Mouse (Mus musculus) E14TG2a.4 (cell line): ENCODE data around the gene Olfr624.
"Not testable (repeated sequence)": the region's sequence is repeated elsewhere in the genome, so short reads cannot be mapped to it uniquely, and the experiment has no call there.

Experiments used
- H3K27me3 ChIP-seq: 2 replicates; pipeline ENCODE4 v1.6.1; 2014; ENCODE audit warnings: low read length, control low read depth; ENCODE audit not compliant: insufficient read depth
- H3K36me3 ChIP-seq: 2 replicates; pipeline ENCODE4 v1.6.1; 2014; ENCODE audit warnings: low read length, control low read depth; ENCODE audit not compliant: insufficient read depth
- H3K4me1 ChIP-seq: replicated peaks from 2 replicates; pipeline ENCODE4 v1.6.1; 2014; ENCODE audit warnings: low read depth, low read length, control low read depth
- H3K4me3 ChIP-seq: replicated peaks from 2 replicates; pipeline ENCODE4 v1.5.1; 2014; ENCODE audit warnings: mild to moderate bottlenecking, low read length
- H3K9me3 ChIP-seq: 2 replicates; pipeline ENCODE4 v1.6.1; 2014; ENCODE audit warnings: low read length, control low read depth
- CTCF ChIP-seq: conservative IDR thresholded peaks from 2 replicates; pipeline ENCODE4 v1.5.1; 2014; ENCODE audit warnings: low read length
- NANOG ChIP-seq: IDR thresholded peaks from 2 replicates; pipeline ENCODE4 v1.6.1; 2014; ENCODE audit warnings: borderline replicate concordance, low read length, mixed read lengths
- POU5F1 ChIP-seq: IDR thresholded peaks from 2 replicates; pipeline ENCODE4 v1.6.1; 2014; ENCODE audit warnings: low read length, borderline replicate concordance

The Olfr624 gene

GRCm38 (mm10) chr7:103671091-103671490 lies at the start of gene Olfr624:
Gene Olfr624 (minus strand): TSS chr7:103671191.
- Histone ChIP-seq H3K9me3 (0 out of 2 replicates have a peak, but pooled peaks cover under 1% of the 10 kb centered on the region), H3K4me3 (no peak within 1 kb of the TSS), H3K36me3 (no peaks in the 10 kb centered on the region), H3K27me3 (no peaks in the 10 kb centered on the region), H3K4me1 (no peaks in the 10 kb centered on the region)
- TF ChIP-seq CTCF (no peak), NANOG (no peak), POU5F1 (no peak)

DNA sequence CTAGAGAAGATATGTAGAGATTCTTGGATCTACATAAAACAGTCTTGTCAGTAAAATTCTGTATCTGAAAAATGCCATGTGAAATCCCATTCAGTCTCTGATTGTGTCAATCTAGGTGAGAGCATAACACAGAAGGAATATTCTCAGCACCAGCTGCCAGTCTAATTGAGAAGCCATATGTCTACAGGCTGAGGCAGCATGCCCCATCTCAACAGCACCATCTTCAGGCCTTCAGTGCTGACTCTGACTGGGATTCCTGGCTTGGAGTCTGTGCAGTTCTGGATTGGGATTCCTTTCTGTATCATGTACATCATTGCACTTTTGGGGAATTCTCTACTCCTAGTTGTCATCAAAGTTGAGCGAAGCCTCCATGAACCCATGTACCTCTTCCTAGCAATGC lies 45.4 kb upstream of the Olfr624 start:
- H3K4me1 ChIP-seq, H3K4me3 ChIP-seq, H3K9me3 ChIP-seq: not testable (repeated sequence)

GRCm38 (mm10) chr7:103714371-103714770 lies 43.4 kb upstream of the Olfr624 start, which contains the start of gene Olfr243:
Gene Olfr243 (plus strand): TSS chr7:103714671.
- Histone ChIP-seq H3K27me3 (no peaks in the 10 kb centered on the region), H3K4me1 (no peaks in the 10 kb centered on the region), H3K4me3 (no peak within 1 kb of the TSS), H3K36me3 (no peaks in the 10 kb centered on the region), H3K9me3 (no peaks in the 10 kb centered on the region)
- TF ChIP-seq CTCF (no peak), POU5F1 (no peak), NANOG (no peak)

More for the DNA sequence above, 45.4 kb upstream of the Olfr624 start:
- not testable (repeated sequence) for H3K27me3 ChIP-seq, H3K36me3 ChIP-seq

- H3K9me3 ChIP-seq, result no peaks in the 10 kb centered on the region
- no peaks in the 10 kb centered on the region for H3K36me3 ChIP-seq
- H3K4me3 ChIP-seq, result no peak overlapping the region
- no peak for TF ChIP-seq NANOG
- no peak for TF ChIP-seq CTCF
- H3K4me1 ChIP-seq, result no peaks in the 10 kb centered on the region
- no peaks in the 10 kb centered on the region for H3K27me3 ChIP-seq
Observed at GRCm38 (mm10) chr7:103712024-103712423, 41.0 kb upstream of the Olfr624 start.

DNA sequence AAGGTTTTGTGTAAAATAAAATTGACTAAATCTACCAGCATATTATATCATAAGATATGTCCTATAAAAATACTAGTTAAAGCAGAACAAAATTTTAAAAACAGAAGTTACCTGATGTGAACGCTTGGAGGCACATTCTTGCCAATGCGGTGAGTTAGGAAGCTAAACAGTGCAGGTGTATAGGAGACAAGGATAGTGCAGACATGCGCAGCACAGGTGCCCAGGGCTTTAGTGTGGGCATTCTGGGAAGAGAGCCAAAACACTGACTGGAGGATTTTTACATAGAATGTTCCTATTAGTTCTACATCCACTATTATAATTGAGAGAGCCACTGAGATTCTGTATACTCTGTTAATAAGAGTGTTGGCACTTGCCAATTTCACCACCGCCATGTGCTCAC lies 28.5 kb upstream of the Olfr624 start:
- no peaks in the 10 kb centered on the region for H3K36me3 ChIP-seq
- no peaks in the 10 kb centered on the region for H3K4me1 ChIP-seq
- H3K9me3 ChIP-seq, result no peaks in the 10 kb centered on the region
- no peaks in the 10 kb centered on the region for H3K27me3 ChIP-seq
- TF ChIP-seq POU5F1 (no peak), NANOG (no peak), CTCF (no peak)
- no peak overlapping the region for H3K4me3 ChIP-seq

- no peaks in the 10 kb centered on the region for H3K27me3 ChIP-seq
- no peak within 1 kb of the TSS for H3K4me3 ChIP-seq
- no peak for TF ChIP-seq POU5F1
- TF ChIP-seq CTCF, result no peak
- no peak for TF ChIP-seq NANOG
- no peaks in the 10 kb centered on the region for H3K9me3 ChIP-seq
- no peaks in the 10 kb centered on the region for H3K4me1 ChIP-seq
- H3K36me3 ChIP-seq, result no peaks in the 10 kb centered on the region
Observed at GRCm38 (mm10) chr7:103682420-103682819, 11.4 kb upstream of the Olfr624 start, which contains the start of gene Olfr625-ps1. Gene Olfr625-ps1 (plus strand): TSS chr7:103682720.

DNA sequence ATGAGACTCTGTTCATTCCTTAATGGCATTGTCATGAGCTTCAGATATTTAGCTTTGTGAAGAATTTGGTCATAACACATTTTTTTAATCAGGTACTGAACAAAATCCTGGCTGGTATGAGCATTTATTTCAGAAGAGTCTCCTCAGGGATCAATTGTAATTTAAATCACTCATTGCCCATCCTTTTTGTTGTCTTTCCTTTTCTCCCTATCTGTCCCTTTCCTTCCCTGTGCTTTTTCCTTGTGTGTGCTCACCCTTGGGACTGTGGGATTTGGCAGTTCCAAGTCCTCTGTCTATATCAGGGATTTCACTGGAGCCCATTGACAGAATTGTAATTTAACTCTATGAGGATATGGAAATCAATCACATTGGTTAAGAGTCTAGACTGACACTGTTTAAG lies 7.4 kb downstream of the Olfr624 start, which contains the start of gene Olfr623:
TSS of gene Olfr623 (minus strand) at position 101 of the 400 bp plus-strand sequence.
- TF ChIP-seq CTCF, result no peak
- TF ChIP-seq POU5F1, result no peak
- TF ChIP-seq NANOG, result no peak
- Histone ChIP-seq H3K4me3 (no peak within 1 kb of the TSS), H3K9me3 (no peaks in the 10 kb centered on the region), H3K4me1 (no peaks in the 10 kb centered on the region), H3K36me3 (no peaks in the 10 kb centered on the region), H3K27me3 (no peaks in the 10 kb centered on the region)

- Histone ChIP-seq H3K4me3 (no peak overlapping the region), H3K9me3 (no peaks in the 10 kb centered on the region), H3K36me3 (no peaks in the 10 kb centered on the region), H3K4me1 (no peaks in the 10 kb centered on the region), H3K27me3 (no peaks in the 10 kb centered on the region)
- TF ChIP-seq NANOG, result no peak
- no peak for TF ChIP-seq POU5F1
- no peak for TF ChIP-seq CTCF
Observed at GRCm38 (mm10) chr7:103644070-103644469, 26.9 kb downstream of the Olfr624 start.

GRCm38 (mm10) chr7:103642602-103643001 lies 28.4 kb downstream of the Olfr624 start, which contains the start of gene Olfr622:
Gene Olfr622 (minus strand): TSS chr7:103642702.
- H3K27me3 ChIP-seq, result no peaks in the 10 kb centered on the region
- no peaks in the 10 kb centered on the region for H3K36me3 ChIP-seq
- no peak within 1 kb of the TSS for H3K4me3 ChIP-seq
- H3K4me1 ChIP-seq, result no peaks in the 10 kb centered on the region
- H3K9me3 ChIP-seq, result no peaks in the 10 kb centered on the region
- TF ChIP-seq POU5F1 (no peak), NANOG (no peak), CTCF (no peak)
